Mouse (Mus musculus) left cerebral cortex, adult 11 months (tissue): ENCODE data around the gene Ms4a18.
A peak's percentile ranks its signal among the peaks of the same experiment; 100 is the strongest.
"Not testable (repeated sequence)": the region's sequence is repeated elsewhere in the genome, so short reads cannot be mapped to it uniquely, and the experiment has no call there.

ENCODE experiments used
- DNase-seq: peaks from one replicate; pipeline ENCODE4 v3.0.0; 2022; ENCODE audit warnings: low spot score

Gene Ms4a18

DNA sequence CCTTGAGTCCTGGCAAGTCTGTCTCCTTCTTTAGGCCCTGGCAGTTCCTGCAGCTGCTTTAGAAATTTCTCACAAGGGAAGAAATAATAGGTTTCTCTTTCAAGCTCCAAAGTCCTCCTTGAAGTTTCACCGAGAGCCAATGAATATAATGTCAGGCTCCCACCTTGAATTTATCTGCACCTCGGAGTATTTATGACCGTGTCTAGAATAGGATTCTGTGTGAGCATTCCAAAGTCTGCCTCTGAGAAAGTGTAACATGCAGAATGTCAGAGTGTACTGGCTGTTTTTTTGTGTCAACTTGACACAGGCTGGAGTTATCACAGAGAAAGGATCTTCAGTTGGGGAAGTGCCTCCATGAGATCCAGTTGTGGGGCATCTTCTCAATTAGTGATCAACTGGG, at the start of gene Ms4a18:
Gene Ms4a18 (minus strand): TSS at position 141 of the 400 bp plus-strand sequence.
- no peak for DNase-seq

DNA sequence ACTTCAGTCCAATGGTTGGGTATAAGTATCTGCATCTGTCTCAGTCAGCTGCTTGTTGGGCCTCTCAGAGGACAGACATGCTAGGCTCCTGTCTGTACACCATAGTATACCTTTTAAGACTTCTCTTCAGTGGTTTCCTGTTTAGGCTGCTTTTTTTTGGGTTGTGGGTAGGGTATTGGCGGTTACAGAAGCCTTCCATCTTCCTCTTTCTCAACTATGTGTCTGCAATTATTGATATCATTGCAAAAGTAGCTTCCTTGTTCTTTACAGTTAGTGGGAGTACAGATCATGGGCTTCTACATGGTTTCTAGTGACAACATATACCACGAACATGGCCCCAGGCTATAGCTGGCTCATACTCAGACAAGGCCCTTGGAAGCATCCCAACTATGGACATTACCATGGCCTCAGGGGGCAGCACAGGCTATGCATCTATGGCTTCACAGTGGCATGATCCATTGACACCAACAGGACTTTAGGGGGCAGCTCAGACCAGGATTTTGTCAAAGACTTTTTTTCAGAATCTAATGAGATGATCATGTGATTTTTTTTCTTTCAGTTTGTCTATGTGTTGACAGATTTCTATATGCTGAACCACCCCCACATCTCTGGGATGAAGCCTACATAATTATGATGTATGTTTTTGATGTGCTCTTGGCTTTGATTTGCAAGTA, 47.5 kb upstream of the Ms4a18 start:
- DNase-seq = no peak

DNA sequence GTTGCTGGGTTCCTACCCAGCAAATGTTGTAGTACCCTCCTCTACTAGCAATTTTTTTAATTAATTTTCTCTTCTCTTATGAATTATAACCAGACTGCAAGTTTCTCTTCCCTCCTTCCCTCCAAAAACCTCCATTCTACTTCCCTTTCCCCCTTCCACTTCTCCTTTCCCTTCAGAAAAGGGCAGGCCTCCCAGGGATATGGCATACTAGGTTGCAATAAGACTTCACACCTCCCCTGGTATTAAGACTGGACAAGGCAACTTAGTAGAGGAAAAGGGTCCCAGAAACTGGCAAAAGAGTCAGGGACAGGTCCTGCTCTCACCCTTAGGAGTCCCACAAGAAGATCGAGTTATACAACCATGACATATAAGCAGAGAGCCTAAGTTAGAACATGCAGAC, 43.1 kb upstream of the Ms4a18 start:
- DNase-seq = no peak

DNA sequence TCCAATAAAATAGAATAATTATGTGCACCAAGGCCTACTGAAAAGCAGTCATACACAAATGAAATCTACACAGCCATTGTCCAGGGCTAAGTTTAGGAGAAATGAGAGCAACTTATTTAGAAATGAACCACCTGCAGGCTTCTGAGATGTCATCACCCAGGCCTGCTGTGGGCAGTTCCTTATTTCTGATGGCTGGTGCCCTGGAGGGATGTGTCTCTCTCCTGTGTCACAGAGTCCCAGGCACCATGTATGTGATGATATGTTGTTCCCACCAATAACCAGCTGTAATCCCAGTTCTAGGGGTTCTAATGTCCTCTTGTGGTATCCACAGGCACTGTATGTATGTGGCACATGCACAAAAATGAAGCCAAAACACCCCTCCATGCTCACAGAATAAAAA, 42.1 kb upstream of the Ms4a18 start:
- no peak for DNase-seq

DNA sequence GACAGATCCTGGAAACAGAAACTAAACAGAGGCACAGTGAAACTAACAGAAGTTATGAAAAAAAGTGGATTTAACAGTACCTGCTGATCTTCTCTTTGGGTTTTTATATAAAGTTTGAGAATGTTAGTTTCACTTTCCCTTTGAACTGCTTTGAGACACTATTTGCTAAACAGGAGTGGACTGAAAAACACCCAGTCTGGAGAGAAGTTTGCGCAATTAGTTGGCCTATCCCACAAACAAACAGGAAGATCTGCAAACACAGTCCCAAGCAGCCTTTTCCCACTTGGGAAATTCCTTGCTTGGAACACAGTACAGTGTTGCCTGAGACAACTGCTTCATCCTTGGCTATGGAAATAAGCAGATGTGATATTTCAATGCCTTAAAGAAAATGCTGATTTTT, 37.9 kb upstream of the Ms4a18 start:
- DNase-seq = not testable (repeated sequence)

DNA sequence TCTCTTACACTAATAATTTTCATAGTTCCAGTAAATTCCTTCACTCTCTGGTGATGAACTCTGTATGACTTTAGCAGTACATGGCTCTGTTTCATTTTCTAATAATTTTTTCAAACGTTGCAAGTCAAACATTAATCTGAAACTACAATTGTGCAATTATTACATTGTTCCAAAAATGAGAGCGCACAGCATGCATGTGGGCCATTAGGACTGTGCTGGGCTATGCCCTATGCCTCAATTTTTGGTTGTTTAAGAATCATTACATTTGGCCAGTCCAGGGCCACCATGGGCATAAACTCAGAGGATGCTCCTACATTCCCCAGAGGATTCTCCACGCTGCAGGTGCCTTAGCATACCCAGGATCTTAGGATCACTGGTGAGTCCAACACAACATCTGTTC, 35.4 kb upstream of the Ms4a18 start:
- DNase-seq = no peak

DNA sequence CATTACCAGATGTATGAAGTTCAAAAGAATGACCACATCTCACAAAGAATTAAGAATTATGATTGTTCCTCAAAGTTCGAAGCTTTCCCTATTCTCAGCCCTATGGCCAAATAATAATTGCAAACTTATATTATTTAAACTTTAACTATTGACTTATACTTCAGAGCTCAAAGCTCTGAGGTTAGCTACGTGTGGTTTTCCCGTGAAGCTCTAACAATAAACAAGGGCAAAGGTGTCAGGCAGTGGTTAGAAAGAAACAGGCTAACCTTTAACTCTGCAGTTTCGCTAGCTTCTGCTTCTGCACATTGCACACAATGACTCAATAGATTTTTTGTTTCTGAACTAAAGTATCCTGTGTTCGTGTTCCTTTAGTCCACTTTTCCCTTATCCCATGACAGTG, 35.0 kb upstream of the Ms4a18 start:
- DNase-seq = no peak

DNA sequence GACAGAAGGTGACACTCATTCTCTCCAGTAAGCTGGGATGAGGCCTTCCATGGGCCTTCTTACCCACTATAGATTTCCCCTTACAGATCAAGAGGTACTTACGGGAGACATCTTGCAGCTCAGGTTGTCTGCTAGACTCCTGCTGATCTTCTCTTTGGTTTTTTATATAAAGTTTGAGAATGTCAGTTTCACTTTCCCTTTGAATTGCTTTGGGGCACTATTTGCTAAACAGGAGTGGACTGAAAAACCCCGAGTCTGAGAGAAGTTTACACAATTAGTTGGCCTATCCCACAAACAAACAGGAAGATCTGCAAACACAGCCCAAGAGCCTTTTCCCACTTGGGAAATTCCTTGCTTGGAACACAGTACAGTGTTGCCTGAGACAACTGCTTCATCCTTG, 32.5 kb upstream of the Ms4a18 start:
- no peak for DNase-seq

DNA sequence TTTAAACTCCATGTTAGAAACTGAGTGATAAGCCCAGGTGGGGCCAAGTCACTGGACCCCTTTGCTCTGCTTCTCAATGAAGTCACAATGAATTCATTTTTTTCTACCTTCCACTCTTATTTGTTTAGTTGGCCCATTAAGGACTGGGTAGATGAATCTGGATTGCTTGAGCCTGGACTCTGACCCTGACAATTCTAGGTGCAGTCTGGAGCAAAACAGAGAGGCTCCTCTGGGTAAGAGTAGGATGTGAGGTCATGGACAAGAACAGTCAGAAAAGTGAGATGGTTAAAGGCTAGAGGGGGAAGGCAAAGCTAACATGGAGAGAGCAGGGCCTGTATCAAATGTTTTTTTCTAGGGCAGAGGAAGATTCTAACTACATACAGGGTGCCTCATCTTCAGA, 31.6 kb upstream of the Ms4a18 start:
- DNase-seq = no peak

DNA sequence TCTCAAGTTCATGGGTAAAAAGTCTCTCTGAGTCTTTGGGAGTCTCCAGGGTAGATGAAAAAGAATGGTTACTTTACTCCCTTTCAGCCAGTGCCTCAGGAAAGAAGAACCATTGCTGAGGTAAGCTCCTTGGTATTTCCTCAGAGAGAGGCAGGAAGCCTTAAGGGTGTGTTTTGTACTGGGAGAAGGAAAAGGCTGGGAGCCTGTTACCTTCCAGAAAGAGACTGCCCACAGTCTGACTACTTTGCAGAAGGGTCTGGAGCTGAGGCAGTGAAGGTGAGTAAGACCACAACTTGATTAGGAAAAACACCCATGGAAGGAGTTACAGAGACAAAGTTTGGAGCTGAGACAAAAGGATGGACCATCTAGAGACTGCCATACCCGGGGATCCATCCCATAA, 30.7 kb upstream of the Ms4a18 start:
- no peak for DNase-seq

DNA sequence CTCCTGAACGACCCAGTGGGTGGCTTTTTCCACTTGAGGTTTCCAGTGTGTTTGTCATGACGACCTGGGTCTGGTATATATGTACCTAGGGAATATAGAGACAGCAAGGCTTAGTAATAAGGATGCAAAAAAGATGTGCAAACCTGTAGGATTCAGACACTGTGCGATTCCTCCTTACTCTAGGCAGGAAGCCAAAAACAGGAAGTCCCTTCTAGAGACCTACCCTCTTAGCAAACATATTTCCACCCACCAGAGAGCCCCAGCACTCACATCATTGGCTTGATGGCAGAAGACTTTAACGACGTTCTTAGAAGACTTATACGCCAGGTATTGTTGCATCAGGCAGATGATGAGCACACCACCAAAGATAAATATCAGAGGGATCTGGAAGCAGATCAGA, 30.2 kb upstream of the Ms4a18 start:
- DNase-seq = no peak

DNA sequence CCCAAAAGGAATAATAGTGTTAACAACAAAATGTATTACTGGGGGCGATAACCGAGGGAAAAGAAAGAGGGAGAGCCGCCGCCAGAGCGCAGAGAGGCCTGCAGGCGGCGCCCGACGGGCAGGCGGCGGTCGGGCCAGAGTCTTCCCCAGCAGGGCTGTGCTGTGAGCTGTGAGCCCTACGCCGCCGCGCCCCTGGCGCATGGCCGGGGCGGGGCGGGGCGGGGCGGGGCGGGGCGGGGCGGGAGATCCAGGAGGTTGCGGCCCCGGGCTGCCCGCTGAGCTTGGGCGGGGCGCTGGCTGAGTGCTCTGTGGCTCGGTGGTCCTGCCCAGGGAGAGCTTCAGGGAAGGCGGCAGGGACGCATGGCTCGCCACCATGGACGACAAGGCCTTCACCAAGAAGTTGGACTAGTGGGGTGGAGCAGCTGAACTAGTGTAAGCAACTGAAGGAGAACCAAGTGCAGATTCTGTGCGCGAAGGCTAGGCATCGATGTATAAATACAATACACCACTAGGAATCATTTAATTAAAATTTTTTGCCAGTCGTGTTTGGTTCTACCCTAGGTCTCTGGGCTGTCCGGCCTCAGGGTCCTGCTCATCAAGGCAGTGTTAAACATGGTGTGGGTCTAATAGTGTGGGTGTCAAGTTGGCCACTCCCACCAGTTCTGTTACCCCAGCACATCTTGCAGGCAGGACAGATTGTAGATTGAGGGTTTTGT, 27.3 kb upstream of the Ms4a18 start:
- DNase-seq = peak; percentile 10

DNA sequence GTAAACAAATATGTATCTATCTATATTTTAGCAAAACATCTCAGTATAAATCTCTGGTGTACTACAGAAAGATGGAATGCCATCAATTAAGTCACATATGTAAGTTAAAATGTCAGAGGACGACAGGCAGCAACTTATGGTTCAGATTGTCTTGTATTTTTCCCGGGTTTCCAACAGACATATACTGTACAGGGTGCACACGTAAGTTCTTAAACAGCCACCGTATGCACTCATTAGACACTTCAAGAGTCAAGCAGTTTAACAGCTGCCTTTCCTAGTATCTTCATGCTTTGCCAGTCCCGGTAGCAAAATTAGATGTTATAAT, 26.8 kb upstream of the Ms4a18 start:
- no peak for DNase-seq

DNA sequence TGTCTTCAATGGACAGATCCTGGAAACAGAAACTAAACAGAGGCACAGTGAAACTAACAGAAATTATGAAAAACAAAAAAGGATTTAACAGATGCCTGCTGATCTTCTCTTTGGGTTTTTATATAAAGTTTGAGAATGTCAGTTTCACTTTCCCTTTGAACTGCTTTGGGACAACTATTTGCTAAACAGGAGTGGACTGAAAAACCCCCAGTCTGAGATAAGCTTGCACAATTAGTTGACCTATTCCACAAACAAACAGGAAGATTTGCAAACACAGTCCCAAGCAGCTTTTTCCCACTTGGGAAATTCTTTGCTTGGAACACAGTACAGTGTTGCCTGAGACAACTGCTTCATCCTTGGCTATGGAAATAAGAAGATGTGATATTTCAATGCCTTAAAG, 19.7 kb upstream of the Ms4a18 start:
- no peak for DNase-seq

DNA sequence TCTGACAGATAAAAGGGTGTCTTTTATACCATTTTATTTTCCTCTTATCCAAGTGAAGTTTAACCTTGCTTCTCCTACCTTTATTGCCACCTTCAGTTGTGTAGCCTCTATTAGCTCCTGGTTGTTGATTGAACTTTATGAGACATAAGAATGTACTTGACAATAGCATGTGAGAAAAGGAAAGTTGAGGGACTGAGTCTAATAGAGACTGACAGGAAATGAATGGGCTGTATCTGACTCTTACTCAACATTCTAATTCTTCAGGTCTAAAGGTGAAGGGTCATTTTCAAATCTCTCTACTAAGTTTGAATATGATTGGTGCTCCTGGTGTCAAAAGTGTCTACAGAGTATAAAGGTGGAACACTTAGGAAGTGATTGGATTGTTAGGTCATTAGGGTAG, 4.6 kb upstream of the Ms4a18 start:
- no peak for DNase-seq

DNA sequence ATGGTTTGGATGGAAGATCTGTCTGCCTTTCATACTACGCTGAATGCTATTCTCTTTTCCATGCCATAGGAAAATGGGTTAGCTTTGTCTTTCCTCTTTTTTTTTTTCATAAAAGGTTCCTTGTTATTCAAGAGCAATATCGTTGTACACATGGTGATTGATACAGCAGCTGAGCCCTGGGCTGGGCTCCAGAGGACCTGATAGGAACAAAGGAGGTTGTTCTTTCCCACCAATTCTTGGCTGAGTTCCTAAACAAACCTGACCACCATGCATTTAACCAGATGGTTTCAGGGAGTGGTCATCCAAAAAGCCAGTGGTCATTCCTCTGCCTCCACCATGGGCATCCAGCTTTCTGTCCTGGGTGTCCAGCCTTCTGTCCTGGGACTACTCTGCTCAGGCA, 580 bp downstream of the Ms4a18 start:
- no peak for DNase-seq

DNA sequence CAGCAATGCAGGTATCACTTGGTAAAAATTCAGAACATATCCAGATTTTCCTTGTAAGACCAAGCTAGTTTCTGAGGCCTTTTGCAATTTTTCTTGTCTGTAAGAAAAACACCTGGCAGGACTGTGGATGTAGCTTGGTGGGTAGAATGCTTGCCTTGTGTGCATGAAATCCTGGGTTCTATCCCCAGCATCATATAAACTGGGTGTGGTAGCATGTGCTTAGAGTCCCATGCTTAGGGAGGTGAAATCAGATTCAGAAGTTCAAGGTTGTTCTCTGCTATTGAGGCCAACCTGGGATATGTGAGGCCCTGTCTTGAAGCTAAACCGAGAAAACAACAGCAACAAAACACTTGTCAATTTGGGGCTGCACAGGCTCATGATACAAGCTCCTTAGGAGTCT, 1.8 kb downstream of the Ms4a18 start:
- no peak for DNase-seq

DNA sequence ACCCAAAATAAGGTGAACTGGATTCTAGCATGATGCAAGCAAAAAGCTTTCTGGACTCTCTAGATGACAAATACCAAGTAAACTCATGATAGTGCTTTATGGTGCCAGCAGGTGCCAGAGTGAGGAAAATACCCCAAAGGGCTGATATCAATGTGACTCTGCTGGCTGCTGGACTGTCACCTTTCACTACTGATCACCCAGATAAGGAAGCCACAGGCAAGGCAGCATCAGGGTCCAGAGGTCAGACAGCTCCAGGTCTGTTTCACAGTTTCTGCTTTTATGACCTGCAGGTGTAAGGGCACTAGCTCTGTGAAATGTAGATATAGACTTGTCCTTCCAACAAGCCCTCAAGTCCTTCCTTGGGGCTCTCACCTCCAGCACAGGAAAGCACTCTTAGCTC, 2.4 kb downstream of the Ms4a18 start:
- no peak for DNase-seq

DNA sequence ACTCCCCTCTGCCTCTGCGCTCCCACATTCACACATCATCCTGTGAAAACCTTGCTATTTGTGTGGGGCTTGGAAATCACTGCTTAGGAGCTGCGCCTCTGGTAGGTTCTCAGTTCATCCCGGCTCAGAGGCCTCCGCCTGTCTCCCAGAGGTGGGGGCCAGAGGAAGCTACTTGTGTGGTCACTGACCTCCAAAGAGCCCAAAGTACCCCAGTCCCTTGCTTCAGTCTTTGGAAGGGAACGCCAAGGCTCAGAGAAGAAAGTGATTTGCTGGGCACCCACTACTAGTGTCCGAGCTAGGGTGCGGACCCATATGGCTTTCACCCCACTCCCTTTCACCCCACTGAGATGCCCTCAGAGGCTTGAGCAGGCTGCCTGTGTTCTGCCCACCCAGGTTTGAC, 24.7 kb downstream of the Ms4a18 start, which contains the start of gene Ms4a15:
Gene Ms4a15 (minus strand): TSS at position 101 of the 400 bp plus-strand sequence.
- DNase-seq = no peak

DNA sequence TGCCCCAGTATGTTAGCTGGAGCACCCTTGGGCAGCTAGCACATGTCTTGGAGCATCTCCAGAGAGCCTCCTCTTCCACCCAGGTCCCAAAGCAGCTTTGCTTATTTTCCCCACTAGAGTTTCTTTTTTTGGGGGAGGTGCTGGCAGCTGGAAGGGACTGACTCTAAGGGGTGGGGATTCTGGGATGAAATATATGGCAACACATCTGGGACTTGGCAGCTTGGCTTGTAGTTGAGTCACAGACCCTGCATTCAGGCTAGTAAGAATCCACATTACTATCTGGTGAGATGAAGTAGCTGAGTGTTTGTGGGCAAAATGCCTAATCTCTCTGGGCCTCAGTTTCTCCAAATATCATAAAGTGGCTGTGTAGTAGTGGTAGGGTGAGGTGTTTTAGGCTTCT, 25.9 kb downstream of the Ms4a18 start:
- no peak for DNase-seq

DNA sequence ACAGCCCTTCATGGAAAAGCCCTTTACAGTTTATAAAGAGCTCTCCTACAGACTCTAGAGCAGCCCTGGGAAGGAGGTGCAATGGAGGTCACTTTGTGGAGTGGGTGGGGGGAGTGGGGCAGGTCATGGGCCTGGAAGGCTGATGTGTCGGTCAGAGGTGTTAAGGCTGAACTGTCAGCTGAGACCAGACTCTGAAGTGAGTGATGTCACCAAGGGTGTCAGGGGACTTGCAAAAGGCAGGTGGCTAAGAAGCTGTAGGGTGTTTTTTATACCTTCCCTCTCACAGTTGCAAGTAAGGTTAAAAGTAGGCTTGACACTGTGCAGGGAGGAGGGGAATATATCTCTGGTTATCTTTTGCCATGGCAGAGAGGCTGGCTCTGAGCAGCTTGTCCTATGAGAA, 27.1 kb downstream of the Ms4a18 start:
- DNase-seq = no peak

DNA sequence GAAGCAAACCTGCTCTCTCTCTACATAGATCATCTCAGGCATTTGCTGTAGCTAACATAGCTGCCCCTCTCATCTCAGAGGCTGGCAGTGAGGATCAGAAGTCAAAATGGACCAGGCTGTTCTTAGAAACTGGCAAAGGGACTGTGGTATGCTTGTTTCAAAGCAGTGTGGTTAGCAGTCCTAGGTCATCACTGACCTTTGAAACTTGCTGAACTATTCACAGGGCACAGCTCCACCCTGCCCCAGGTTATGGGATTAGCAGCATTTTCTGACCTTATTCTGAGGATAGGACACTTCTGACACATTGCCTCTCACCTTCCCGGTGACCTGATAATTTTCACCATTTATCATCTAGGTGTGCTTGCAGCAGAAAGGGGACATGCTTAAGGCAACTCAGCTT, 29.3 kb downstream of the Ms4a18 start:
- DNase-seq = no peak

DNA sequence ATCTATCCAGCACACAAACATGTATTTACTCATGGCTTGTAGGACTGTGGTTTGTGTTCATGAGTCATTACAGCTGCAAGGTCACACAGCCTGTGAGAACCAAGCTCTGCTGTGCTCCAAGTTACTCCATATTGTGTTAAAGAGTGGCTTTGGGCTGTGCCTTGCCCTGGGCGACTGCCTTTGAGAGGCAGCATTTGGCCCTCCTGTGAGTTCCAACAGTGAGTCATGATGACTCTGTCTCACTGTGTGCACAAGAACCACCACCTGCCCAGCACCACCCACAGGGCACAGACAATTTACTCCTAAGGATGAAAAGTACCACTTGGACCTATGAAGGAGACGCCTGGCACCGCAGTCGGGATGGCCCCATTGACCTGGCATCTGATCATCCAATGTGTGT, 31.9 kb downstream of the Ms4a18 start:
- no peak for DNase-seq

DNA sequence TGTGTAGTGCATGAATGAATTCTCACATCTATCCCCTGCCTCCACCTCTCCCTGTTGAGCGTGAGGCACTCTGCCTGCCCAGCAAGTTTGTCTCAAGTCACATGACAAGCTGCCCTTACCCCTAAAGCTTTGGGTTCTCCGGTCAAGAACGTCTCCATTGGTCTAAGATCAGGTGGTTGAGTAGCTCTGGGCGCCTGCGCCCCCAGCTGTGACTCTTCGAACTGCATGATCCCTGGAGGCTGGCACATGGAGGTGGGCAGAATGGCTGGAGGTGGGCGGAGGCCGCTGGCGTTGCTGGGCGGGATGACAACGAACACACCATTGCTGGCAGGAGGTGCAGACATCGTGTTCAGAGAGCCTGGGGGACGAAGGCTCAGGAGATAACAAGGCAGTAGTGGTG, 33.3 kb downstream of the Ms4a18 start:
- DNase-seq = no peak
